Mouse (Mus musculus) heart, postnatal 0 days (tissue): ENCODE results near the gene Ect2l.

ENCODE experiments used
- CTCF ChIP-seq: IDR thresholded peaks from 2 replicates; pipeline ENCODE4 v1.5.1; 2016; ENCODE audit warnings: antibody characterized with exemption, control low read depth, low read depth
- EP300 ChIP-seq: IDR thresholded peaks from 2 replicates; pipeline ENCODE4 v1.6.1; 2016; ENCODE audit warnings: antibody characterized with exemption, low read depth

DNA sequence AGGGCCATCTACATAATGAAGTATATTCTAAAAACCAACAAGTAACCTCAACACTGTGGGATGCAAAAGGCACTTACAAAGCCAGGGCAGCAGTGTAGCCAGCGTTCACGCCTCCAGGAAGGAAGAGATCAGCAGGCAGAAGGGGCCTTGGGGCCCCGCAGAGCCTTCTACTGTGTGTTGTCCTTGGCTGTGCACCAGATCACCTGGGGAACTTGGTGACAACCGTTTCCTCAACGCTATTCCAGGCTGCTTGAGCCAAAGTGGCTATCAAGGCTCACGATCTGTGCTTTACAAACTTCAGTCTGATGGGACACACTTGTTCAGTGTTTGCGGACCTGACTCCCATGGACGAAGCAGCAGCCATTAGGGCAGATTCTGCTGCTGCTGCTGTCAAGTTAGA lies 19.0 kb downstream of the Ect2l start:
- TF ChIP-seq CTCF (no peak), EP300 (no peak)
